8 mouse cellular contexts compared by ENCODE assay signal in genomic region chr11:93968005-93968847, GRCm38 (mm10). TPM values are rescaled to one million over a fixed set of nuclear protein-coding genes. Genes with fewer than 3 reads are reported as not detected.
A peak's percentile ranks its signal among the peaks of the same experiment; 100 is the strongest.
DNase-seq lines count a peak whose midpoint lies in the region; ATAC-seq and TF ChIP-seq lines count a peak whose summit lies in the region.

Gm20390 (minus strand) TSS chr11:93968293.
Nme1 (minus strand) TSS chr11:93968521.

- peaks cover 12% of the 10 kb centered on the region; the same call in 1 of the 2 replicates for H3K9me3 ChIP-seq in E14TG2a.4 (ENCODE audit: low read length)
- H3K9me3 ChIP-seq in forebrain, embryonic 12.5 days: no peaks in the 10 kb centered on the region
- no peaks in the 10 kb centered on the region for H3K9me3 ChIP-seq in heart, postnatal 0 days (replicated peaks; ENCODE audit: control insufficient read depth, low read length)
- H3K9me3 ChIP-seq in liver, embryonic 16.5 days (replicated peaks; ENCODE audit: control insufficient read depth, low read length): no peaks in the 10 kb centered on the region
- H3K9me3 ChIP-seq in neural tube, embryonic 13.5 days: no peaks in the 10 kb centered on the region

- H3K4me2 ChIP-seq in forebrain, embryonic 12.5 days: peak within 1 kb of the TSS; percentile 69
- H3K4me2 ChIP-seq in heart, postnatal 0 days (ENCODE audit: low read depth, low read length): peak within 1 kb of the TSS; percentile 90
- peak within 1 kb of the TSS; percentile 91 for H3K4me2 ChIP-seq in liver, embryonic 16.5 days (ENCODE audit: low read depth, low read length)
- peak within 1 kb of the TSS; percentile 91 for H3K4me2 ChIP-seq in neural tube, embryonic 13.5 days

- peak; percentile 97 for DNase-seq in c-Kit-positive CD71-positive TER-119-positive erythroid progenitor cells, embryonic 14.5 days (ENCODE audit: low spot score)
- DNase-seq in heart, postnatal 0 days (ENCODE audit: low spot score): peak; percentile 98
- peak; percentile 97 for DNase-seq in kidney, postnatal 4 days

- peak within 1 kb of the TSS; percentile 81 for H3K9ac ChIP-seq in forebrain, embryonic 12.5 days
- peak within 1 kb of the TSS; percentile 51 for H3K9ac ChIP-seq in heart, postnatal 0 days (replicated peaks; ENCODE audit: low read depth, low read length)
- peak within 1 kb of the TSS; percentile 79 for H3K9ac ChIP-seq in liver, embryonic 16.5 days (ENCODE audit: low read depth, low read length)
- peak within 1 kb of the TSS; percentile 89 for H3K9ac ChIP-seq in neural tube, embryonic 13.5 days

- H3K27me3 ChIP-seq in E14TG2a.4 (ENCODE audit: insufficient read depth, low read length): no peaks in the 10 kb centered on the region
- no peaks in the 10 kb centered on the region for H3K27me3 ChIP-seq in forebrain, embryonic 12.5 days
- H3K27me3 ChIP-seq in heart, postnatal 0 days (ENCODE audit: control insufficient read depth, insufficient read depth, low read length): no peaks in the 10 kb centered on the region
- H3K27me3 ChIP-seq in liver, embryonic 16.5 days (ENCODE audit: control insufficient read depth, insufficient read depth, low read depth, low read length): no peaks in the 10 kb centered on the region
- H3K27me3 ChIP-seq in neural tube, embryonic 13.5 days: no peaks in the 10 kb centered on the region
- no peaks in the 10 kb centered on the region for H3K27me3 ChIP-seq in testis, adult 2 months (ENCODE audit: control insufficient read depth, insufficient read depth, low read length)

- H3K4me3 ChIP-seq in E14TG2a.4 (replicated peaks; ENCODE audit: low read length): peak within 1 kb of the TSS; percentile 93
- peak within 1 kb of the TSS; percentile 79 for H3K4me3 ChIP-seq in forebrain, embryonic 12.5 days (replicated peaks)
- H3K4me3 ChIP-seq in heart, postnatal 0 days (ENCODE audit: low read depth, low read length): peak within 1 kb of the TSS; percentile 79
- H3K4me3 ChIP-seq in liver, embryonic 16.5 days (ENCODE audit: low read depth, low read length): peak within 1 kb of the TSS; percentile 84
- H3K4me3 ChIP-seq in neural tube, embryonic 13.5 days: peak within 1 kb of the TSS; percentile 64
- peak within 1 kb of the TSS; percentile 97 for H3K4me3 ChIP-seq in testis, adult 2 months (ENCODE audit: control insufficient read depth, low read depth, low read length)

- H3K36me3 ChIP-seq in E14TG2a.4 (ENCODE audit: insufficient read depth, low read length): peaks cover 30% of the 10 kb centered on the region
- H3K36me3 ChIP-seq in forebrain, embryonic 12.5 days (replicated peaks): peaks cover 30% of the 10 kb centered on the region
- H3K36me3 ChIP-seq in heart, postnatal 0 days (replicated peaks; ENCODE audit: control insufficient read depth, insufficient read depth, low read length): peaks cover 25% of the 10 kb centered on the region
- H3K36me3 ChIP-seq in liver, embryonic 16.5 days (ENCODE audit: control insufficient read depth, insufficient read depth): peaks cover 12% of the 10 kb centered on the region
- H3K36me3 ChIP-seq in neural tube, embryonic 13.5 days: peaks cover 29% of the 10 kb centered on the region
- H3K36me3 ChIP-seq in testis, adult 2 months (ENCODE audit: control insufficient read depth, insufficient read depth, low read length): no peaks in the 10 kb centered on the region; the same call in 1 of the 2 replicates

- WGBS in forebrain, embryonic 12.5 days: under 1% methylated on average over 40 of the region's 40 CpGs
- 0% methylated on average over 40 of the region's 40 CpGs for WGBS in heart, postnatal 0 days
- WGBS in liver, embryonic 16.5 days (ENCODE audit: insufficient replicate concordance): under 1% methylated on average over 40 of the region's 40 CpGs
- WGBS in neural tube, embryonic 13.5 days: under 1% methylated on average over 40 of the region's 40 CpGs

- peak within 1 kb of the TSS; percentile 75 for H3K27ac ChIP-seq in forebrain, embryonic 12.5 days
- H3K27ac ChIP-seq in heart, postnatal 0 days (ENCODE audit: low read depth): peak within 1 kb of the TSS; percentile 80
- peak within 1 kb of the TSS; percentile 74 for H3K27ac ChIP-seq in liver, embryonic 16.5 days (ENCODE audit: low read length)
- peak within 1 kb of the TSS; percentile 79 for H3K27ac ChIP-seq in neural tube, embryonic 13.5 days (replicated peaks)
- H3K27ac ChIP-seq in testis, adult 2 months (ENCODE audit: control insufficient read depth, insufficient read depth, low read depth, low read length): peak within 1 kb of the TSS; percentile 80

- TF ChIP-seq POLR2A in testis, adult 2 months (IDR thresholded peaks at IDR 0.05; ENCODE audit: control insufficient read depth, low read depth, low read length): peak; percentile 51; the same call in 1 of the 2 replicates

- ATAC-seq in forebrain, embryonic 12.5 days (ENCODE audit: low FRiP score): peak; percentile 97
- ATAC-seq in heart, postnatal 0 days (ENCODE audit: insufficient read depth, low read depth): peak; percentile 97
- peak; percentile 95 for ATAC-seq in liver, embryonic 16.5 days (ENCODE audit: low read depth)
- peak; percentile 94 for ATAC-seq in neural tube, embryonic 13.5 days (ENCODE audit: low read depth)

- peaks cover 72% of the 10 kb centered on the region for H3K4me1 ChIP-seq in E14TG2a.4 (replicated peaks; ENCODE audit: low read depth, low read length)
- peaks cover 19% of the 10 kb centered on the region for H3K4me1 ChIP-seq in forebrain, embryonic 12.5 days
- peaks cover 6% of the 10 kb centered on the region; the same call in 1 of the 2 replicates for H3K4me1 ChIP-seq in heart, postnatal 0 days (ENCODE audit: control insufficient read depth, insufficient read depth)
- peaks cover 12% of the 10 kb centered on the region for H3K4me1 ChIP-seq in liver, embryonic 16.5 days (ENCODE audit: control insufficient read depth, low read depth, low read length)
- peaks cover 33% of the 10 kb centered on the region for H3K4me1 ChIP-seq in neural tube, embryonic 13.5 days (replicated peaks)
- H3K4me1 ChIP-seq in testis, adult 2 months (ENCODE audit: control insufficient read depth, insufficient read depth, low read length): no peaks in the 10 kb centered on the region; the same call in none of the 2 replicates

- TF ChIP-seq EP300 in heart, postnatal 0 days (IDR thresholded peaks at IDR 0.05; ENCODE audit: low read depth): peak; percentile 98

- no peak for TF ChIP-seq CTCF in E14TG2a.4 (conservative IDR thresholded peaks at IDR 0.05; ENCODE audit: low read length)
- peak; percentile 94 for TF ChIP-seq CTCF in heart, postnatal 0 days (IDR thresholded peaks at IDR 0.05; ENCODE audit: low read depth)
- TF ChIP-seq CTCF in testis, adult 2 months (IDR thresholded peaks at IDR 0.05; ENCODE audit: control insufficient read depth, insufficient read depth, insufficient replicate concordance, low read depth, low read length): peak; percentile 69; the same call in 1 of the 2 replicates

RNA-seq across cellular contexts. Expression of gene Gm20390, which starts in this region (rescaled TPM):
- polyA plus RNA-seq in forebrain, embryonic 12.5 days (2016; fragmentation: Nextera tagmentation; extraction: Ambion mirVana): 376 and 397 TPM in 2 replicates
- total RNA-seq in heart, postnatal 0 days (2014; rRNA removed; ENCODE audit: low replicate concordance): 61.8 and 75.6 TPM in 2 replicates
- polyA plus RNA-seq in heart, postnatal 0 days (2015; fragmentation: Nextera tagmentation; extraction: Ambion mirVana): 183 and 191 TPM in 2 replicates
- 183 and 194 TPM in 2 replicates for polyA plus RNA-seq in liver, embryonic 16.5 days (2015; fragmentation: Nextera tagmentation; extraction: Ambion mirVana)
- polyA plus RNA-seq in neural tube, embryonic 13.5 days (2015; fragmentation: Nextera tagmentation; extraction: Ambion mirVana): 330 and 375 TPM in 2 replicates
- polyA plus RNA-seq in testis, adult 2 months (2012; rRNA removed): 17.1 and 19.8 TPM in 2 replicates

RNA-seq across cellular contexts. Expression of gene Nme1, which starts in this region (rescaled TPM):
- 208 and 230 TPM in 2 replicates for polyA plus RNA-seq in forebrain, embryonic 12.5 days (2016; fragmentation: Nextera tagmentation; extraction: Ambion mirVana)
- 17.2 and 46.8 TPM in 2 replicates for total RNA-seq in heart, postnatal 0 days (2014; rRNA removed; ENCODE audit: low replicate concordance)
- polyA plus RNA-seq in heart, postnatal 0 days (2015; fragmentation: Nextera tagmentation; extraction: Ambion mirVana): 56.1 and 63.1 TPM in 2 replicates
- polyA plus RNA-seq in liver, embryonic 16.5 days (2015; fragmentation: Nextera tagmentation; extraction: Ambion mirVana): 83.1 and 89.6 TPM in 2 replicates
- 302 and 356 TPM in 2 replicates for polyA plus RNA-seq in neural tube, embryonic 13.5 days (2015; fragmentation: Nextera tagmentation; extraction: Ambion mirVana)
- 51.5 and 54.6 TPM in 2 replicates for polyA plus RNA-seq in testis, adult 2 months (2012; rRNA removed)

Comparison
In these comparisons a context has a peak if more than half of its experiments do, and no peak if none do; other contexts are left out.
1. Peak in every context shown above with its lines: DNase-seq, ATAC-seq, H3K4me3 ChIP-seq and H3K27ac ChIP-seq.